Comparison of ENCODE assay signal across 27 mouse cellular contexts in genomic region chr8:58084931-58085330, GRCm38 (mm10).
DNase-seq lines count a peak whose midpoint lies in the region; ATAC-seq and TF ChIP-seq lines count a peak whose summit lies in the region.
"Had no signal": no experiment of that assay in that cellular context is flagged by ENCODE, and none has a peak within 500 bp of the region (broad histone marks: within the 10 kb centered on the region; RNA-seq: fewer than 3 reads in every experiment).

No protein-coding gene starts in this region.

- no peak for ATAC-seq in forebrain, embryonic 14.5 days
- ATAC-seq in forebrain, embryonic 12.5 days (ENCODE audit: low FRiP score): no peak
- ATAC-seq: activated CD4-positive, CD25-positive, alpha-beta regulatory T cell, adult 4 months; CD4-positive, CD25-positive, alpha-beta regulatory T cell, adult 4 months; forebrain, embryonic 13.5 days; forebrain, embryonic 16.5 days; Patski had no signal

- no peak overlapping the region for H3K4me2 ChIP-seq in forebrain, embryonic 14.5 days (ENCODE audit: low read length)
- H3K4me2 ChIP-seq in forebrain, embryonic 12.5 days: no peak overlapping the region
- H3K4me2 ChIP-seq: embryonic facial prominence, embryonic 13.5 days; embryonic facial prominence, embryonic 15.5 days; forebrain, embryonic 13.5 days had no signal

- DNase-seq in forebrain, embryonic 14.5 days (ENCODE audit: low spot score): peak; percentile 3
- DNase-seq in left cerebral cortex, adult 11 months (ENCODE audit: low spot score): peak; percentile 26
- DNase-seq in left cerebral cortex, adult 2 months (ENCODE audit: extremely low spot score in 1 of 2, low spot score in 2 of 2): no peak
- DNase-seq in brain, adult 2 months (ENCODE audit: low read depth, low spot score): peak; percentile 57
- DNase-seq in telencephalon, adult 2 months (ENCODE audit: low read depth, low spot score): peak; percentile 43
- DNase-seq in cerebellum, postnatal 36 days: no peak
- DNase-seq: adrenal gland, adult 8-10 months; adrenal gland, postnatal 14 days; adrenal gland, postnatal 36 days; B cell, adult 2 months; cerebellum, adult 11-12 months; cerebellum, adult 2 months; cerebellum, adult 9-10 months; cerebellum, postnatal 25 days; embryo, embryonic 11 days had no signal

- intact Hi-C loops in left cerebral cortex, adult 2 months (cut with DNase I): loop anchor here (5.0 kb wide), 1 partner anchor 143 kb away; no protein-coding TSS in a partner anchor

- H3K27me3 ChIP-seq in forebrain, embryonic 14.5 days (replicated peaks; ENCODE audit: control insufficient read depth, insufficient read depth, low read length): no peaks in the 10 kb centered on the region
- H3K27me3 ChIP-seq in forebrain, embryonic 12.5 days: no peaks in the 10 kb centered on the region
- H3K27me3 ChIP-seq: CH12.LX; embryonic facial prominence, embryonic 13.5 days; embryonic facial prominence, embryonic 15.5 days; forebrain, embryonic 13.5 days had no signal

- H3K9me3 ChIP-seq in forebrain, embryonic 14.5 days (replicated peaks; ENCODE audit: control insufficient read depth, low read length): no peaks in the 10 kb centered on the region
- no peaks in the 10 kb centered on the region for H3K9me3 ChIP-seq in forebrain, embryonic 12.5 days
- H3K9me3 ChIP-seq: embryonic facial prominence, embryonic 13.5 days; embryonic facial prominence, embryonic 15.5 days; forebrain, embryonic 10.5 days; forebrain, embryonic 13.5 days; G1E had no signal

- no peak overlapping the region for H3K9ac ChIP-seq in forebrain, embryonic 14.5 days (ENCODE audit: low read length)
- no peak overlapping the region for H3K9ac ChIP-seq in forebrain, embryonic 12.5 days
- H3K9ac ChIP-seq: embryonic facial prominence, embryonic 13.5 days; embryonic facial prominence, embryonic 15.5 days; forebrain, embryonic 13.5 days had no signal

- H3K27ac ChIP-seq in forebrain, embryonic 14.5 days (ENCODE audit: low read depth, low read length): no peak overlapping the region
- no peak overlapping the region for H3K27ac ChIP-seq in forebrain, embryonic 12.5 days
- H3K27ac ChIP-seq in left cerebral cortex, adult 2 months: no peak overlapping the region
- H3K27ac ChIP-seq: embryonic facial prominence, embryonic 13.5 days; embryonic facial prominence, embryonic 15.5 days; forebrain, embryonic 10.5 days; forebrain, embryonic 13.5 days had no signal

- WGBS in forebrain, embryonic 14.5 days: 80% methylated on average over 6 of the region's 6 CpGs
- WGBS in forebrain, embryonic 12.5 days: 89% methylated on average over 6 of the region's 6 CpGs

- no peak overlapping the region for H3K4me3 ChIP-seq in forebrain, embryonic 14.5 days (ENCODE audit: low read depth, low read length)
- no peak overlapping the region for H3K4me3 ChIP-seq in forebrain, embryonic 12.5 days (replicated peaks)
- H3K4me3 ChIP-seq in left cerebral cortex, adult 2 months: no peak overlapping the region
- H3K4me3 ChIP-seq: embryonic facial prominence, embryonic 13.5 days; embryonic facial prominence, embryonic 15.5 days; erythroblast, embryonic 14.5 days; forebrain, embryonic 10.5 days; forebrain, embryonic 13.5 days had no signal

- 0 out of 2 replicates have a peak, but pooled peaks cover 4% of the 10 kb centered on the region for H3K4me1 ChIP-seq in forebrain, embryonic 14.5 days (ENCODE audit: control insufficient read depth, insufficient read depth, low read length)
- H3K4me1 ChIP-seq in forebrain, embryonic 12.5 days: no peaks in the 10 kb centered on the region
- H3K4me1 ChIP-seq: embryonic facial prominence, embryonic 13.5 days; embryonic facial prominence, embryonic 15.5 days; forebrain, embryonic 10.5 days had no signal

- H3K36me3 ChIP-seq in forebrain, embryonic 14.5 days (ENCODE audit: control insufficient read depth, insufficient read depth, low read length): no peaks in the 10 kb centered on the region
- H3K36me3 ChIP-seq in forebrain, embryonic 12.5 days (replicated peaks): no peaks in the 10 kb centered on the region
- H3K36me3 ChIP-seq: embryonic facial prominence, embryonic 13.5 days; embryonic facial prominence, embryonic 15.5 days; forebrain, embryonic 10.5 days; G1E had no signal

- no peak for TF ChIP-seq CTCF in left cerebral cortex, adult 2 months (IDR thresholded peaks at IDR 0.05)

Comparison
In these comparisons a context has a peak if more than half of its experiments do, and no peak if none do; other contexts are left out.
1. DNase-seq: peak in forebrain, embryonic 14.5 days (single experiment), left cerebral cortex, adult 11 months (single experiment), brain, adult 2 months (single experiment) and telencephalon, adult 2 months (single experiment); none in left cerebral cortex, adult 2 months (0 of 2) and cerebellum, postnatal 36 days (0 of 2).